Mouse (Mus musculus): ENCODE data around the gene H2-Ob.

- no peak for TF ChIP-seq EP300 (IDR thresholded peaks at IDR 0.05; ENCODE audit: low read length)
- no peak for TF ChIP-seq SMC3 (IDR thresholded peaks at IDR 0.05; ENCODE audit: low read depth, low read length)
- TF ChIP-seq GABPA (IDR thresholded peaks at IDR 0.05; ENCODE audit: insufficient replicate concordance, low read depth, low read length) = no peak
- no peak for TF ChIP-seq MAFK (IDR thresholded peaks at IDR 0.05; ENCODE audit: insufficient replicate concordance, low read length)
- no peak for TF ChIP-seq CTCF (conservative IDR thresholded peaks at IDR 0.05 in 1 of 2, IDR thresholded peaks at IDR 0.05 in 1 of 2; ENCODE audit: low read depth in 2 of 2, low read length in 2 of 2)
- TF ChIP-seq POLR2A (IDR thresholded peaks at IDR 0.05; ENCODE audit: low read depth, low read length) = no peak
- TF ChIP-seq TCF12 (IDR thresholded peaks at IDR 0.05; ENCODE audit: low read depth, low read length) = no peak
- TF ChIP-seq ZMIZ1 (IDR thresholded peaks at IDR 0.05; ENCODE audit: low read depth, low read length) = no peak
- no peak for TF ChIP-seq MAZ (IDR thresholded peaks at IDR 0.05; ENCODE audit: low read depth, low read length)
These were observed 26.0 kb downstream of the H2-Ob start for GRCm38 (mm10) chr17:34264452-34265351.

Data from CH12.LX (cell line).